Mouse (Mus musculus) embryonic fibroblast, embryonic 13.5 days (primary cell): Measurements from ENCODE around the gene Pitpnm2.

Experiments
- CTCF ChIP-seq: IDR thresholded peaks from 2 replicates; pipeline ENCODE4 v1.5.1; 2011; ENCODE audit warnings: mild to moderate bottlenecking, control low read depth, low read length, moderate library complexity, borderline replicate concordance; ENCODE audit not compliant: insufficient read depth
- POLR2A ChIP-seq: IDR thresholded peaks from 2 replicates; pipeline ENCODE4 v1.6.1; 2011; ENCODE audit warnings: low read depth, mild to moderate bottlenecking, control low read depth, low read length, moderate library complexity

GRCm38 (mm10) chr5:124270226-124270625 is 20.7 kb upstream of the Pitpnm2 start:
- TF ChIP-seq CTCF (no peak), POLR2A (no peak)
